Mouse (Mus musculus) kidney, adult 8-10 months (tissue): ENCODE results near the gene Esyt1.
A peak's percentile ranks its signal among the peaks of the same experiment; 100 is the strongest.
"Not testable (repeated sequence)": the region's sequence is repeated elsewhere in the genome, so short reads cannot be mapped to it uniquely, and the experiment has no call there.

ENCODE experiments used
- DNase-seq, 2 experiments: peaks; one replicate each; pipeline ENCODE4 v3.0.0; 2022

Gene Esyt1

DNA sequence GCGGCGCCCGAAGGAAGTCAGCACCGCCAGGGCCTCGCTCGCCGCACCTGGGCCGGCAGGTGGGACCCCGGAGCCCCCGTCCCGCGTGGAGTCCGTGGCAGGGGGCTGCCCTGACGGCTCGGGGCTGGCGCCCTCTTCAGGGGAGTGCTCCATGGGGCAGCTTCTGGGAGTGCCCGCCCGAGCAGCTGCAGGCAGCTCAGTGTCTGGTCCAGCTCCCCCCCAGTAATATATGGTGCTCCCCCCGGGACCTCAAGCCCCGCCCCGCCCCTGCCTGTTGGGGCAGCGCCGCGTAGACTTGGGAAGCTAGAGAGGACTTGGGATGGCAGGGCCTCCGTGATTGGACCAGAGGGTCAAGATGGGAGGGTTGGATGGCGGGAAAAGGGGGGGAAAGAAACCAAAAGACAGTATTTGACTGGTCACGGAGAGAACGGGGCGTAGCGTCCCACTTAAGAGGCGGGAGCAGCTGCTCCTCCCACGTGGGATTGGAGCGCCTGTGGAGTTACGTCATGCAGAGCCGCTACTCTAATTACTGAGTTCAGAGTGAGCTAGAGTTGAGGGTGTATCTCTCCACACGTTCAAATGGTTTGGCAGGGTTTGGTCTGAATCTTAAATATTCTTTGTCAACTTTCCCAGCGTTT is at the start of gene Esyt1:
Esyt1 (minus strand) TSS at position 201 of the 638 bp plus-strand sequence.
- peak; percentile 96 to 98 for DNase-seq

DNA sequence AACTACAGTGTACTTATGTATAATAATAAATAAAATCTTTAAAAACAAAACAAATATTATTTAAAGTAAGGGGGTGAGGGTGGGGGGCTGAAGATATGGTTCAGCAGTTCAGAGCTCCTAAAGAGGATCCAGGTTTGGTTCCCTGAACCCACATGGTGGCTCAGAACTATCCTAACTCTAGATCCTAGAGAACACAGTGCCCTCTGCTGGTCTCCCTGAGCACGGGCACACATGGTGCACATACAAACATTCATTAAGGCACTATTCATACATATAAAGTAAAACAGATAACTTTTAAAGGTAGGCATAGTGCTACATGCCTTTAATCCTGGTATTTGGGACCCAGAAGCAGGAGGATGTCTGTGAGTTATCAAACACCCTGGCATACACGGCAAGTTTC is 49.4 kb upstream of the Esyt1 start:
- peak in 1 of 2 experiments; percentile 26 for DNase-seq

DNA sequence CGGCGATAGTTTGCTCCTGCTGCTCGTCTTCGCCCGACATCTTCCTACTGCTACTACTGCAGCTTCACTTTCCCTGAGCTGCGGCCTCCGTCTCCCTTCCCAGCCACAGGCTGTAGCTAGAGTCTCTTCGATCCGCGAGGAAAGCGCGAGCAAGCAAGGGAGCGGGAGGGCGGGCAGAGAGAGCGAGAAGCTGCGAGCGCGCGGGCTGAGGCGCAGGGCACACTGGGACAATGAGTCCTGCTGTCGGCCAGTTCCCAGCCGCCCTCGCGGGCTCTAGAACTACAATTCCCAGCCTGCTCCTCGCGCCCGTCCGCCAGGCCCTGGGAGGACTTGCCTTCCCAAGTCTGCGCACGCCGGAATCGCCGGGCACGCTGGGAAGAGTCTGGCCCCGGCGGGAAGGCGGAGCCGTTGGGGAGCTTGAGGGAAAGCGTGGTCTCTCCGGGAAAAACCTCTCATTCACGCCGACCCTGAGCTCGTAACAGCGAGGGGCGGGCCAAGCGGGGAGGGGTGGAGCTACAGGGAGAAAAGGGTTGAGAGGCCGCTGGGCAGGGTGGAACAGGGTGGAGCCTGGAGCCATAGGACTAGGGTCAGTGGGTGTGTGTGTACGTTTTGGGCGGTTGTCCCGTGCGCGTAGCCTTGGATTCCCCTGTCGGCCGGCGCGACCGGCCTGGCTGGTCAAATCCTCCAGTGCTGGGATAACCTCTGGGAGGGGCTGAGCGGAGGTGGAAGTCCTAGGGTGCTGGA is 40.3 kb upstream of the Esyt1 start, which contains the start of gene Pa2g4:
Pa2g4 (minus strand) TSS at position 200 of the 744 bp plus-strand sequence.
- DNase-seq, result peak; percentile 99

DNA sequence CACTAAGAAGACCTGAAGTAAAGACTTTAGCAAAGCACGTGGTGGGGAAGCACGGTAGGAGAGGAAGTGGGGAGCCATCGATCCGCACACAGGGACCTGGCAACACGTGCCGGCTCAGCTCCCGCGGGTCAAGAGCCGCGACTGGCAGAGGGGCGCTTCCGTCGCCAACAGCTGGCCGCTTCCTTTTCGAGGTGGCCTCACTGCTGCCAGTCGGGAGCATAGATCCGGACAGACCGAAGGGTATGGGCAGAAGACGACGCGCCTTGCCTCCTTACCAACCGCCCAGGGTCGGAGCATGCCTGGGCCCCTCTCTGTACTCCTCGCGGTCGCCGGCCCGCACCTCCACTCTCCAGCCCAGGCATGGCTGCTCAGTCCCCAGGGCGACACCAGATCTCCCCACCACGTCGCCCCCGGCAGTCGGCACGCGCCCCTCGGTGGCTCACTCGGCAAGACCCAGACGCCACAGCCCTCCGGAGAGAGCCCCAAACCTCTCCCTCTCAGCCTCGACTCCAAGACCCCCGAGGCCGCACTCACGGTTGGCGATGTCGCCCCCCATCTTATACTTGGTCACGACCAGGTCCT is 39.6 kb upstream of the Esyt1 start:
- peak in 1 of 2 experiments; percentile 28 for DNase-seq

DNA sequence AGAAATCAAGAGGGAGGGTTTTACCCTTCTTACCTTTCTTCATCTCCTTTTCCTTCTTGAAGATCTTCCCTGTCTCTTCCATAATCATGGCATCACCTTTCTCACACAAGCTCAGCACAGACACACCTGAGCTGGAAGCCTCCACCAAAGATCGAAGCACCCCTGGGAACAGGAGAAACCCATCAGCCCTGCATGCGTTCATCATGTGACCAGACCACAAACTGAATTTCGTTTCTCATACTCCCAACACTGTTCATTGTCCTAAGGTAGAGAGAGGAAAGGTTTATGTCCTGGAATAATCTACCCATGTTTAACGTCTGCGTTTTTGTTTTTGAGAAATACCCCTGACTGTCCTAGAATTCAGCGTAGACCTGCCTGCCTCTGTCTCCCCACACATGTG is 37.9 kb upstream of the Esyt1 start:
- no peak for DNase-seq

DNA sequence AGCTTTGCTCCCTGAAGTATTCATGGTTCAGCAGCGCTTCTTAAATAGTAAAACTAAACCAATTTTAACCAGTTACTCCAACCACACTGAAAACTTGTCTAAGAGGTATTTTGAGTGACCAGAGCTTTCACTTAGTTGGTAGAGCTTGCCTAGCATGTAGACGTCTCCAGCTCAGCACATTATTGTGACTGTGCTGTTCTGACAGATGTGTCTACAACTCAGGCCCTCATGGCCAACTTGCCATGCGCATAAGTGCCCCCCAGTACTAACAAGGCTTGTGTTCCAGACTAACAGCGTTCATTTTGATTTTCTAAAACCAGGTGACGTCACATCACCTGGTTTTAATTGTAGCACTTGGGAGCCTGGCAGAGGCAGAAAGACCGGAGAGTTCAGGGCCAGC is 31.3 kb upstream of the Esyt1 start:
- DNase-seq, result no peak

DNA sequence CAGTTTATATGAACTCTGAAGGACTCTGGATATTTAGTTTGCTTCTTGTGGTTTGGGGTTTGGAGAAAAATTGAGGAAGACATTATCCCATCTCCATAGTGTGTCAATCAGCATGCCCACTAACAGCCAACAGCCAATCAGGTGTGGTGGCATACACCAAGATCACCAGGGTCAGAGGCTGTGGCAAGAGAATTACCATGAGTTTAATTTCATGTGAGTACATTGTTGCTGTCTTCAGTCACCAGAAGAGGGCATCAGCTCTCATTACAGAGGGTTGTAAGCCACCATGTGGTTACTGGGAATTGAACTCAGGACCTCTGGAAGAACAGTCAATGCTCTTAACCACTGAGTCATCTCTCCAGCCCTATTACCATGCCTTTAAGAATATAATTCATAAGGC is 30.6 kb upstream of the Esyt1 start:
- no peak for DNase-seq

DNA sequence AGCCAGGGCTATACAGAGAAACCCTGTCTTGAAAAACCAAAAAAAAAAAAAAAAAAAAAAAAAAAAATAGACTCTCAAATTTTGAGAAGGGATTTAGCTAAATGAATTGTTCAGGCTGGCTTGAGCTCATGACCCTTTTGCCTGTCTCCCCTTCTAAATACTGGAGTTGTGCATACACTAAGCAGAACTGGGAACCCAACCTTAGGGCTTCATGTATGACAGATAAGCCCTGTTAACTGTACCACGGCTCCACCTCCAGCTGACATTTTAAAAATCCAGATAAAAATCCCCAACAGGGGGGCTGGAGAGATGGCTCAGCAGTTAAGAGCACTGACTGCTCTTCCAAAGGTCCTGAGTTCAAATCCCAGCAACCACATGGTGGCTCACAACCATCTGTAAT is 29.9 kb upstream of the Esyt1 start:
- DNase-seq, result not testable (repeated sequence)

DNA sequence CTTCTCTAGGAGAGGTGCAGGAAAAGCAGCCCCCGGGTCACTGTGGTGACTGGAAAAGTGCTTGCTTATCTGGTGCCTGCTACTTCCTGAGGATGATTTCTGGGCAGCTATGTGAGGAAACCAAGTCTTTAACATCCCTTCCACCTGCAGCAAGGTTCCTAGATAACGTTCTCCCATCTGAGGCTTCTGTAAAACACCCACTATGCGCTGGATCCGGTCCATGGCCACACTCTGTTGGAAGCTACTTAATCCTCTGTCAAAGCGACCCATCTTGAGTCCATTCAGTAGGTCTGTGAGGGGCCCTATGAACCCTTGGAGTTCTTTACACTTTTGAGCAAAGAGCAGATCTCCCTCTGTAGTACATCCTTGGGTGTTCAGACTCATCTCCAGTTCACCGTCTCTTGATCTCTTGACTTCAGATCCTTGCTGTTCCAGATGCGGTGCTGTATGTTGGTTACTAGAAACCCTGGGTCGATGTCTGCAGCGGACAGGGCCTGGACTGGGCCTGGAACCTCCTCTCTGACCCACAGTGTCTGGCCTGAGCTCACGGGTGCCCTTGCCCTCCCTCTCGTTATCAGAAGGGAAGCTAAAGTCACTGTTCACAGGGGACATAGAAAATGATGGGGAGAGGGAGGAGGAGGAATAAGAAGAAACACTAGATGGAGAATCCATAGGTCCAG is 24.6 kb upstream of the Esyt1 start:
- peak in 1 of 2 experiments; percentile 13 for DNase-seq

DNA sequence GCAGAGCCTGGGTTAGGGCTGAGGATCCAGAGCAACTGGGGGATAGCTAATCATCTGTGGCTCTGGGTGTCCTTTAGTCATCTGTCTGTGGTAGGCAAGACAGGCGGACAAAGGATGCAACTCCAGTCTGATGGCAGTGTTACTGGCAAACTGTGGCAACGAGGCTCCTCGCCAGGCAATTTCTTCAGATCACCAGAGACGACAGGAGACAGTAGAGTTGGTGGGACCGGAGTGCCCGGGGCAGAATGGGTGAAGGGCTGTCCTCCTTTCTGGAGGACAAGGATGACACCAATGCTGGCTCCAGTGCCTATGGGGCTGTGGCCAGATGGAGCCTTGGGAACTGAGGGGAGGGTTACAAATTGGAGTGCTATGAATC is 24.0 kb upstream of the Esyt1 start:
- peak in 1 of 2 experiments; percentile 27 for DNase-seq

DNA sequence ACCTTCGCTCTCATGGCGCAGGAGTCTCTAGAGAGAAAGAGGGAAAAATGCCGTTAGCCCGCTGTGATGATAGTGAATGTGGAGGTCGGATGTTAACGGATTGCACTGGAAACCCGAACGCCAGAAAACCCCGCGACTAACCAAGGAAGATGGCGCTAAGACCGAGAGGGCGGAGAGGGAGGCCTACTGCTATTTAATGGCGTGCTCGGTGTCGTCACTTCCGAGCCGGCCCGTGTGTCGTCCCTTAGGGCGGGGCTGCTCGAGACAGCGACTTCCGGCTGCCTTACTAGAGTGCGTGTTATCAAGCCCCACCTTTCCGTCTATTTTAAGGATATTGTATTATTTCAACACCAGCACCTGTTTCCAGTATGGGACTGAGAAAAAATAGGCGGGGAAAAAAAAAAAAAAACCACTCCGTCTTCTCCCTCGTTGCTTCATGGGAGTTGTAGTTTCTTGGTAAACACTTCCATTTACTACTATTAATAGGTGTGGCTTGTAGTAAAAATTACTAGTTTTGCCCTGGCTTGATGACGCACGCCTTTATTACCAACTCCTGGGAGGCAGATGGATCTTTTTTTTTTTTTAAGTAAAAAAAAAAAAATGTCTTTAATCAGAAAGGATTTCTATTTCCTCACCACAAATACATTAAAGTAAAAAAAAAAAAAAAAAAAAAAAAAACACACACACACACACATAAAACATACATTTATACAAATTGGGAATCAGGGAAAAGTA is 23.4 kb upstream of the Esyt1 start, which contains the start of gene Rpl41:
Rpl41 (minus strand) TSS at position 359 of the 735 bp plus-strand sequence.
- peak; percentile 91 to 95 for DNase-seq

DNA sequence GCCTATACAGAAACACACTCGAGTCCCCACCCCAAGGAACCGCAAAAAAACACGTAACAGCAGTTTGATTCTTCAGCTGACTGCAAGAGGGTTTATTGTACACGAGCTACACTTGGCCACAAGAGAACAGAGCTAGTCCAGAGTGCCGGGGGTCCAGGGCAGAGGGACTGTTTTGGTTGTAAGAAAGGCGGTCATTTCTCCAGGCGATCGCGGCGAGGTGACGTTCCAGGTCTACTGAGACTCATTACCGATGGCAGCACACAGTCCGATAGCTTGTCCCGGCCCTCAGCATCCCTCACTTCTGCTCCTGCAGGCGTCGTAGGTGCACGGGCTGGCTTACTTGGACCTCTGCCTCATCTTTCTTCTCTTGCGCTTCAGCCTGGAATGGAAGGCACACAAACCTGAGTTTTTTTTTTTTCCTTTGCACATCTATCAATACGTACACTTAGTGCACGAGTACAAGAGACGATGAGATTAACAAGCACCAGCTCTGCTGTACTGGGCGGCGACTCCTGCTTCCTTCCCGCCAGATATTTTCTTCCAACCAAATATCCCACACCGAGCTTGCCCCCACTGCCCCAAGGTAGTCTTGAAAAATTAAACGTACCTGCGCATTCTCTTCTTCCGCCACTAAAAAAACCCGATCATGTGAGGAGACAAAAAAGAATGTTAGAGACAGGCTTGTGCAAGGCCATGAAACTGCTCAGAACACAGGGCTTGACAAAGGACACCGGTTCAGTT is 22.6 kb upstream of the Esyt1 start:
- DNase-seq, result not testable (repeated sequence)

DNA sequence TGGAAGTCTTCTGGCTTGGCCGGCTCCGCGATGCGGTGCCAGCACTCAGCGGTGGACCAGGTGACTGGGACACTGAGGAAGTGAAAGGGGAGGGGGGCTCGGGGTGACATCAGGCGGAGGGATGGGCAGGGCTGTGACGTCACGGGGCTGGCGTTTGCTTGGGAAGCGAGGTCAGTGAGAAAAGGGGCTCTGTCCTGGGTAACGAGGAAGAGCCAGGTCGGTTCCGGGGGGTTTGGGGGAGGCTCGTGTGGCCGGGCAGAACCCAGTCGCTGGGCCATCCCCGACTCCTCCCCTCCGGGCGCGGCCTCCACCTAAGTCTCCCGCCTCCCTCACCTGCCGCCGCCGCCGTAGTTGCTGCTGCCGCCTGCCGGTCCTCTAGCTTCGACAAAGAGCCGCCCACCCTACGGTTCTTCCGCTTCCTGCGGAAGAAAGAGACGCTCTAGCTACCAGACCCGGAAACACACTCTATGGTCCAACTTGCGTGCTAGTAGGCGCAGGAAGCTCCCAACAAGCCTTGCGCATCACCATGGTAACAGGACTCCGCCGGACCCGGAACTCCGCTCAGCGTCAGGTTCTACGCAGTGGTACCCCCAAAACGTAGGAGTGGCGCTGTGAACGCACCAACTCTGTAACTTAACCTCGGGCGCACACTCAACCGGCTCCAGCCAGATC is 21.8 kb upstream of the Esyt1 start, which contains the start of gene Zc3h10:
Zc3h10 (minus strand) TSS at position 414 of the 672 bp plus-strand sequence.
- peak; percentile 96 to 99 for DNase-seq

DNA sequence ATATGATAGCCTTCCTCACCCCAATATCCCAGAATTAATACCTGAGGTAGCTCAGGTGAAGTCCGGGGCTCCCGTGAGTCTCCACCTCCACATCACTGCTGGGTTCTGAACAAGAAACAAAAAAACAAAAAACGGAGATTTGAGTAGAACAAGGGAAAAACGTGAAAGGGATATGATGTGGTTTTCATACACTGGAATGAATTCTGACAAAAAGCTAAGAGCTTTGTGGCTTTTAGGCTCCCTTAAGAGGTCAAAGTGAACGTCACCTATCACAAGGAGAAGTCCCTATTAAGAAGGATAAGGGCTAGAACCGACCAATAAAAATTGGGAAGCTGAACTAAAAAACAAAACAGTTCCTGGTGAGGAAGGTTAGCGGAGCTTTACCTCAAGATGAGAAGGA is 21.1 kb upstream of the Esyt1 start:
- DNase-seq, result no peak

DNA sequence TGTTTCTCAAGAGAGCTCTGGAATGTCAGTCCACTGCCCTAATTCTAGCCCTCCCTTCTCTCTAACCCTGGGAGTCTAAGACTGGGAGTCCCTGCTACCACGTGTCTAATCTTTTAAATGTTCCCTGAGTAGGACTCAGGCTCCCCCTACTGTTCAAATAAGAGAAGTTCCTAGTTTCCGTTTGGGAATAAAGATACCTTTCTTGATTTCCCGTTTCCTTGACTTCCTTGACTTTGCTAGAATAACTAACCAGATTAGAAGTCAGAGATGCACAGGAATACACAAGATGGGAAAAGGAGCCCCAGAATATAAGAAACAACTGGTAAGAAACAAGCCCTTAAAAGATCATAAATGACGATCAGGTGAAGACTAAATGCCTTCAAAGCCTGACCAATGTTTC is 20.7 kb upstream of the Esyt1 start:
- DNase-seq, result no peak

DNA sequence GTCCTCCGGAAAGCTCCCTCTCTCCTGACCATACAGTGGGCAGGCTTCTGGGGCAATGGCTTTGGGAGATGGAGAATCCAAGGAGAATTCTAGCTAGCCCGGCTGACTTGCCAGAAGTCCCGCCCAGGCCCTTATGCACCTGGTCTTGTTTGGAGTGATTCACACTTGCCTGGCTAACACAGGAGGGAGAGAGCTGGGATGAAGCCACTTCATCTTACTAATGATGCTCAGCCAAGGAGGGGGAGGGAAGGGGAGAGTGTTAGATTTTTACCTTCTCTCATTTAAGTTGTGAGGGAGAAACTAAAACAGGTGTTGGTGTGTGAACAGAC is 19.9 kb upstream of the Esyt1 start:
- DNase-seq, result no peak

DNA sequence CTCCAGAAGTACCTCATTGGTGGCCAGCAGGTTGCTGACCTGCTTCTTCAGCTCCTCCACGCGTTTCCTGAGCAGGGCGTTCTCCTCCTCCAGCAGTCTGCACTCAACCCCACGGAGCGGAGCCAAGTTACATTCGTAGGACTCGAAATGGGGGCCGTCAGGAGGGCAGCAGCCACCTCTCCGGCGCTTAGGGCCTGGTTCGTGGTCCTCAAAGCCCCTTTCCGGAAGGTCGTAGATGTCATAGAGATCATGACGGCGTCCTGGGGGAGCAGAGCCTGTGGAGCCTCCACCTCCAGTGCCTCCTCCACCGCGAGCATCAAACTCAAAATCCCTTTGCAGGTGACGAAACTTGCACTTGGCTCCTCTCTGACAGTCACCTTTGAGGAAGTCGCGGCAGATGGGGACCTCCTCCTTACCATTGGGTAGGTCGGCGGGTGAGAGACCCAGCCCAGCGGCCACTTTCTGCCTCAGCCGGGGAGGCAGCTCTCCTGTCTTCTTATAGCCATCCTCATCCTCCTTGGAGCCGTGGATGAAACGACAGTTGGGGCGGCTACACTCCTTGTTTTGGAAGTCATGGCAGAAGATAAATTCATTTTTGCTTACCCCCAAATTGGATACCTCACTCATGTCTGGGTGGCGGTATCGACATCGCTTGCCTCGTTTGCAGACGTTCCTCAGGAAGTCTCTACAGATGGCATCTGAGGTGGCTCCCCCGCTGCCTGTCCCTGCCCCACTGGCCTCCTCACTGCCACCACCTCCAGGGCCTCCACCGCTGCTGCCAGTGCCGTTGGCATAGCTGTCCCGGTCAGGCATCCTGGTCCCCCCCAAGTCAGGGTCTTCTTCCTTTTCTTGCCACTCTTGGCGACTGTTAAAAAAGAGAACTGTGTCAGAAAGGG is 19.3 kb upstream of the Esyt1 start:
- DNase-seq, result no peak

DNA sequence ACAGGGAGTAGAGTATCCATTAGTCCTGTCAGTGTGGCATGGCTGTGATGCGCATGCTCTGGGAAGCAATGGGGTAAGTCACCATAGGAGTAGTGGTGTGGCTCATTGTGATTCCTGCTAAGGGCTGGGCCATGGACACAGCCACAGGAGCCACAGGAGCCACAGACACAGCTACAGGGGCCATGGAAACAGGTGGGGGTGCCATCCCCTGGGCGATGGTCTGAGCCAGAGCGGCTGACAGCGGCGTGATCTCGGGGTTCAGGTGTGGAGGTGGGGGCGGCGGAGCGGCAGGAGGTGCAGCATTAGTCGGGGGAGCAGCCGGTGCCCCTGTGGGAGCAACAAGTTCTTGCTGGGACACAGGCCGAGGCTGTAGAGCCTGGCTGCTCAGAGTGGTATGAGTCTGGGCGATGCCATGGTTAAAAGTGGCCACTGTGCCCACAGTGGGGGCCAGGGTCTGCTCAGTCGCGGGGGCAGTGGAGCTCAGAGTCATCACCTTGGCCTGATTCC is 18.5 kb upstream of the Esyt1 start:
- no peak for DNase-seq

DNA sequence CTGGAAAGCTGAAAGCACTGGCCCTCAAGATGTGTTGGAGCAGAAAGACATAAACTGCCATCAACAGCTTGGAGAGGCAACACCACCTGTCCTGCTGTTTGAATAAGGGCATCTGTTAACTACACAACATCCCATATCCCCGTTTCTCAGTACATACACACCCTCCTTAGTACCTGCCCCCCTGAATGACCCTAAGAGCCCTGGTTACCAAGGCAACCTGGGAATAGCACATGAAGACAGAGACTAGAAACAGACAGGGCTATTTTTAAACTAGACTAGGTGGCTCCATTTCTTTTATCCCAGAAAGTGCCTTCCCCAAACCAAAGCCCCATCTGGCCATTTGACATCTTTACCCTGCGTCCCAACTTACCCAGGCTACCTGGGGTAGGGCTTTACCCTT is 17.4 kb upstream of the Esyt1 start:
- DNase-seq, result no peak

DNA sequence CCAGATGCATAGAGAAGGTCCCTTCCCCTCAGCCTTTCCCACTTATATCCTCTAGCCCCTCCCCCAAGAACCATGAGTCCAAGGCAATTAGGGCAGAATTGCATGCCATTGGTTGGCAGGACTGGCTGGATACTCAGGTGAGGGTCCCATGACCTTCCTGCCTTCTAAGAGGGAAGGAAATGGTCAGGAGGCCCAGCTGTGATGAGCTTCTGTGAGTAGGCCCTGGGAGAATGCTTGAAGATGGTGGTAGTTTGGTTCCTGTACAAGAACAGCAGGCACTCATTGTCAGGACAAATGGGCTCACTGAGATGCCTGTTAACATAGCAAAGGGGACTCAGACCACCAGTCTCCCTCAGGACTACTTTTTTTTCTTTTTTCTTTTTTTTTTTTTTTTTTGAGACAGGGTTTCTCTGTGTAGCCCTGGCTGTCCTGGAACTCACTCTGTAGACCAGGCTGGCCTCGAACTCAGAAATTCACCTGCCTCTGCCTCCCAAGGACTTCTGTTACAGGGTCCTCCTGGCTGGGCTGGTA is 12.7 kb upstream of the Esyt1 start:
- no peak for DNase-seq
